Mouse (Mus musculus): ENCODE data around the gene Rnf121.

The Rnf121 gene

GRCm38 (mm10) chr7:101999461-102000151 is 65.7 kb downstream of the Rnf121 start:
- no peak for DNase-seq (ENCODE audit: low spot score)

GRCm38 (mm10) chr7:101998194-101998927 is 66.9 kb downstream of the Rnf121 start:
- DNase-seq (ENCODE audit: low spot score): peak; percentile 84

DNA sequence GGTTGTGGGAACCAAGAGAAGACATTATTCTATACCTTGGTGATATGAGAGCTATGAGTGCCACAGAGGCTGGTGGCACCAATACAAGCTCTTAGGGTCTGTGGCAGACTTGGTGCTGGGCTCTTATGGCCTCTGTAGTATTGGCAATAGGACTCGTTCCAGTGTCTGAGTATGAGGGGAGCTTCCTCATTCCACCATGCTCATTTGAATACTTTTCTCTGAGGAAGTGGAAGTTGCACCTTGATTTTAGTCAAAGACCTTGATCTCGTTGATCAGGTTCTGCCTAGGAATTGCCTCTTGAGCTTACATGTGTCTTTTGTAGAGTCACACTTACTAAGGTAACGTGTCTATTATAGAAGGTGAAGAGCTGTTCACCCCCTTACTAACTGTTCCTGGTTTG is 71.0 kb downstream of the Rnf121 start:
- no peak for DNase-seq (ENCODE audit: low spot score)

DNA sequence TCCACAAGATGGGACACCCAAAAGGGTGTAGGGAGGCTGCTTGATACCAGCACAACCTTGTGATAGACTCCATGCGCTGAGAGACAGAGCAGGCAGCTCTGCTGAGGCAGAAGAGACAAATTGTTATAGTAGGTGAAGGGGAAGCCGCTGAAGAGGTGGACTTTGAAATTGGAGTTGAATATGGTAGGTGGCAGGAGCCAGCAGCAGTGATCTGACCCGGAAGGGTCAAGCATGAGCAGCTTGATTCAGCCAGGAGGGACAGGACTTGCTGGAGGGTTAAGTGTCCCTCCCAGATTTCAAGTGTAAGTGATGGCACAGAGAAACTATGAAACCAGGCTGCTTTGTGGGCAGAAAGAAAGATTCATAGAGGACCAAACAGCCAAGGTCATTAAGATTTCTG is 80.2 kb downstream of the Rnf121 start:
- DNase-seq (ENCODE audit: low spot score): no peak

DNA sequence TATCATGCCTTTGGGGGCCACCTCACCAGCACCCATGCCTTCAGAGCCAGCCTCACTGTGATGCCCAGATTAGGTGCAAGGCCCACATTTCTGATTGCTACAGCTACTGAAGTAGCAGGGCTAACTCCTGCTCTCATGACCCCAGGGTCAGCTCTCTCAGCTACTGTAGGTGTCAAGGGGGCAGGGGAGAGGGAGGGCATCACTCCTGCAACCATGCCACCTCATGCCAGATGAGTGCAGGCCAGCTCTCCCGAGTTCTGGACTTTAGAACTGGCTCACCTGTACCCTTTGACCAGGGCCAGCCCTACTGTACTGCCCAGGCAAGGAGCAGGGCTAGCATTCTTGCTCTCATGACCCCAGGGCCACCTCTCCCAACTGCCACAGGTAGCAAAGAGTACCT is 82.5 kb downstream of the Rnf121 start:
- DNase-seq (ENCODE audit: low spot score): no peak

GRCm38 (mm10) chr7:101974505-101974904 is 90.8 kb downstream of the Rnf121 start:
- DNase-seq (ENCODE audit: low spot score): no peak

- DNase-seq (ENCODE audit: low spot score): no peak
These were observed 91.5 kb downstream of the Rnf121 start for GRCm38 (mm10) chr7:101973730-101974129.

- no peak for DNase-seq (ENCODE audit: low spot score)
These were observed 93.5 kb downstream of the Rnf121 start for GRCm38 (mm10) chr7:101971721-101972120.

- DNase-seq (ENCODE audit: low spot score): peak; percentile 73
These were observed 94.3 kb downstream of the Rnf121 start for GRCm38 (mm10) chr7:101970821-101971461.

DNA sequence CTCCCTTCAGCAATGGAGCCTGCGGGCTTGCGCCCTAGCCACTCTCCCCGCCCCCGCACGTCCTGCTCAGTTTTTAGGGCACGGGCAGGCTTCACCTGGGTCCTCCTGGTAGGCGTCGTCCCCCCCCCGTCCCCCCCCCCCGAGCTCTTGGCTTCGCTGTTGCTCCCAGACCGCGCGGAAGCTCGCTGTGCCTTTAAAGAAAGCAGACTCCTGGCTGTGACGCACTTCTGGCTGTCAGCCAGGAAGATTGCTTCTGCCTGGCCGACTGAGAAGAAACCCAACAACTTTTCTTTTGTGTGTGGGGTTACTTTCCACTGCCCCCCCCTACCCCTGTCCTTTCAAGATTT is 94.9 kb downstream of the Rnf121 start:
- DNase-seq (ENCODE audit: low spot score): peak; percentile 87

GRCm38 (mm10) chr7:101969694-101970428 is 95.4 kb downstream of the Rnf121 start:
- DNase-seq (ENCODE audit: low spot score): peak; percentile 90

Data from ovary, postnatal 36 days (tissue).